ENCODE assay signal across 35 mouse cellular contexts in genomic region chr13:34821946-34822345, GRCm38 (mm10).
"Had no signal": no experiment of that assay in that cellular context is flagged by ENCODE, and none has a peak within 500 bp of the region (broad histone marks: within the 10 kb centered on the region; RNA-seq: fewer than 3 reads in every experiment).

No protein-coding gene starts in this region.

- H3K36me3 ChIP-seq: heart, embryonic 10.5 days; heart, embryonic 12.5 days; heart, embryonic 13.5 days; heart, embryonic 15.5 days; hindbrain, embryonic 10.5 days; hindbrain, embryonic 12.5 days; hindbrain, embryonic 13.5 days; hindbrain, embryonic 15.5 days; intestine, embryonic 15.5 days; kidney, embryonic 15.5 days had no signal

- H3K4me3 ChIP-seq: heart, embryonic 10.5 days; heart, embryonic 12.5 days; heart, embryonic 13.5 days; heart, embryonic 15.5 days; hindbrain, embryonic 10.5 days; hindbrain, embryonic 12.5 days; hindbrain, embryonic 13.5 days; hindbrain, embryonic 15.5 days; intestine, embryonic 15.5 days; kidney, embryonic 15.5 days; layer of hippocampus, adult 2 months; left cerebral cortex, adult 2 months had no signal

- H3K4me2 ChIP-seq: heart, embryonic 11.5 days; heart, embryonic 12.5 days; heart, embryonic 13.5 days; heart, embryonic 15.5 days; hindbrain, embryonic 12.5 days; hindbrain, embryonic 13.5 days; hindbrain, embryonic 14.5 days; hindbrain, embryonic 15.5 days; intestine, embryonic 15.5 days; kidney, embryonic 15.5 days had no signal

- DNase-seq: heart, postnatal 10 days; heart, postnatal 14 days; heart, postnatal 36 days; heart, postnatal 4 days; kidney, adult 11 months; kidney, adult 18-20 months; kidney, adult 2 months; kidney, adult 8-10 months; kidney, adult 9 months; kidney, postnatal 10 days; kidney, postnatal 14 days; kidney, postnatal 25 days; kidney, postnatal 36 days; kidney, postnatal 4 days; layer of hippocampus, adult 9-11 months; layer of hippocampus, postnatal 36 days had no signal

- H3K9ac ChIP-seq: heart, embryonic 12.5 days; heart, embryonic 13.5 days; heart, embryonic 15.5 days; hindbrain, embryonic 12.5 days; hindbrain, embryonic 13.5 days; hindbrain, embryonic 14.5 days; hindbrain, embryonic 15.5 days; intestine, embryonic 15.5 days; kidney, embryonic 15.5 days had no signal

- H3K9me3 ChIP-seq: heart, embryonic 10.5 days; heart, embryonic 12.5 days; heart, embryonic 13.5 days; heart, embryonic 15.5 days; hindbrain, embryonic 12.5 days; hindbrain, embryonic 13.5 days; hindbrain, embryonic 15.5 days; intestine, embryonic 15.5 days; kidney, embryonic 15.5 days had no signal

- H3K27ac ChIP-seq: heart, embryonic 10.5 days; heart, embryonic 13.5 days; heart, embryonic 15.5 days; hindbrain, embryonic 10.5 days; hindbrain, embryonic 12.5 days; hindbrain, embryonic 13.5 days; hindbrain, embryonic 14.5 days; hindbrain, embryonic 15.5 days; hindbrain, postnatal 0 days; intestine, embryonic 15.5 days; kidney, embryonic 15.5 days; kidney, postnatal 0 days; left cerebral cortex, adult 2 months had no signal

- ATAC-seq: hindbrain, embryonic 16.5 days; hindbrain, postnatal 0 days; inflammation-experienced regulatory T-cells, adult 6 months; intestine, embryonic 15.5 days; intestine, embryonic 16.5 days had no signal

- H3K27me3 ChIP-seq: heart, embryonic 12.5 days; heart, embryonic 13.5 days; heart, embryonic 15.5 days; hindbrain, embryonic 12.5 days; hindbrain, embryonic 13.5 days; hindbrain, embryonic 15.5 days; intestine, embryonic 15.5 days; kidney, embryonic 15.5 days had no signal

- H3K4me1 ChIP-seq: heart, embryonic 10.5 days; hindbrain, embryonic 15.5 days; intestine, embryonic 15.5 days; kidney, embryonic 15.5 days had no signal
